Mouse (Mus musculus): Measurements from ENCODE around the gene Dnaja2. TPM values are rescaled to one million over a fixed set of nuclear protein-coding genes. Genes with fewer than 3 reads are reported as not detected.

Dnaja2 gene
- polyA plus RNA-seq, 1 experiment, result 104 TPM

- 79% methylated on average over 10 of the region's 10 CpGs for WGBS
- Histone ChIP-seq H3K4me1 (ENCODE audit: control insufficient read depth, insufficient read depth, low read length) (peaks cover 17% of the 10 kb centered on the region), H3K4me3 (ENCODE audit: insufficient read depth, low read depth, low read length) (no peak overlapping the region), H3K27ac (ENCODE audit: insufficient read depth, low read depth, low read length) (peak overlapping the region; percentile 51; the same call in 1 of the 2 replicates)
- TF ChIP-seq POLR2A (IDR thresholded peaks at IDR 0.05; ENCODE audit: insufficient read depth, low read depth, low read length) (no peak), CTCF (IDR thresholded peaks at IDR 0.05; ENCODE audit: insufficient read depth, low read depth, low read length) (no peak)
These were observed 54.7 kb downstream of the Dnaja2 start for GRCm38 (mm10) chr8:85500460-85500859.

- no peak for TF ChIP-seq CTCF (IDR thresholded peaks at IDR 0.05; ENCODE audit: insufficient read depth, low read depth, low read length)
- no peak for TF ChIP-seq POLR2A (IDR thresholded peaks at IDR 0.05; ENCODE audit: insufficient read depth, low read depth, low read length)
- H3K4me1 ChIP-seq (ENCODE audit: control insufficient read depth, insufficient read depth, low read length), result peaks cover 23% of the 10 kb centered on the region
- H3K4me3 ChIP-seq (ENCODE audit: insufficient read depth, low read depth, low read length), result no peak overlapping the region
- no peak overlapping the region for H3K27ac ChIP-seq (ENCODE audit: insufficient read depth, low read depth, low read length)
- 69% methylated on average over 2 of the region's 2 CpGs for WGBS
These were observed 56.6 kb downstream of the Dnaja2 start for GRCm38 (mm10) chr8:85498577-85498976.

GRCm38 (mm10) chr8:85496778-85497177, 58.4 kb downstream of the Dnaja2 start:
- 91% methylated on average over 4 of the region's 4 CpGs for WGBS

GRCm38 (mm10) chr8:85496125-85496524, 59.0 kb downstream of the Dnaja2 start:
- 85% methylated on average over 5 of the region's 5 CpGs for WGBS
- Histone ChIP-seq H3K4me1 (ENCODE audit: control insufficient read depth, insufficient read depth, low read length) (peaks cover 25% of the 10 kb centered on the region), H3K27ac (ENCODE audit: insufficient read depth, low read depth, low read length) (no peak overlapping the region), H3K4me3 (ENCODE audit: insufficient read depth, low read depth, low read length) (no peak overlapping the region)
- TF ChIP-seq CTCF (IDR thresholded peaks at IDR 0.05; ENCODE audit: insufficient read depth, low read depth, low read length), result no peak
- TF ChIP-seq POLR2A (IDR thresholded peaks at IDR 0.05; ENCODE audit: insufficient read depth, low read depth, low read length), result no peak

More at GRCm38 (mm10) chr8:85496778-85497177, 58.4 kb downstream of the Dnaja2 start:
- no peak for TF ChIP-seq POLR2A (IDR thresholded peaks at IDR 0.05; ENCODE audit: insufficient read depth, low read depth, low read length)
- TF ChIP-seq CTCF (IDR thresholded peaks at IDR 0.05; ENCODE audit: insufficient read depth, low read depth, low read length), result no peak
- peaks cover 29% of the 10 kb centered on the region for H3K4me1 ChIP-seq (ENCODE audit: control insufficient read depth, insufficient read depth, low read length)
- H3K4me3 ChIP-seq (ENCODE audit: insufficient read depth, low read depth, low read length), result no peak overlapping the region
- H3K27ac ChIP-seq (ENCODE audit: insufficient read depth, low read depth, low read length), result no peak overlapping the region

- H3K4me1 ChIP-seq (ENCODE audit: control insufficient read depth, insufficient read depth, low read length), result peaks cover 12% of the 10 kb centered on the region
- 4% methylated on average over 49 of the region's 49 CpGs for WGBS
- H3K4me3 ChIP-seq (ENCODE audit: insufficient read depth, low read depth, low read length), result peak overlapping the region; percentile 98
- peak overlapping the region; percentile 82 for H3K27ac ChIP-seq (ENCODE audit: insufficient read depth, low read depth, low read length)
- TF ChIP-seq CTCF (IDR thresholded peaks at IDR 0.05; ENCODE audit: insufficient read depth, low read depth, low read length) (no peak), POLR2A (IDR thresholded peaks at IDR 0.05; ENCODE audit: insufficient read depth, low read depth, low read length) (no peak)
These were observed 61.9 kb downstream of the Dnaja2 start for GRCm38 (mm10) chr8:85492940-85493931.

- Histone ChIP-seq H3K27ac (ENCODE audit: insufficient read depth, low read depth, low read length) (peak within 1 kb of the TSS; percentile 82), H3K4me3 (ENCODE audit: insufficient read depth, low read depth, low read length) (peak within 1 kb of the TSS; percentile 98), H3K4me1 (ENCODE audit: control insufficient read depth, insufficient read depth, low read length) (peaks cover 12% of the 10 kb centered on the region)
- no peak for TF ChIP-seq CTCF (IDR thresholded peaks at IDR 0.05; ENCODE audit: insufficient read depth, low read depth, low read length)
- TF ChIP-seq POLR2A (IDR thresholded peaks at IDR 0.05; ENCODE audit: insufficient read depth, low read depth, low read length), result peak; percentile 87
- under 1% methylated on average over 41 of the region's 41 CpGs for WGBS
These were observed 62.8 kb downstream of the Dnaja2 start, which contains the start of gene Gpt2 for GRCm38 (mm10) chr8:85492125-85492875. Gene Gpt2, plus strand, starts transcription at chr8:85492576.

- 97% methylated on average over 8 of the region's 8 CpGs for WGBS
- no peak for TF ChIP-seq POLR2A (IDR thresholded peaks at IDR 0.05; ENCODE audit: insufficient read depth, low read depth, low read length)
- Histone ChIP-seq H3K4me1 (ENCODE audit: control insufficient read depth, insufficient read depth, low read length) (peaks cover 6% of the 10 kb centered on the region), H3K4me3 (ENCODE audit: insufficient read depth, low read depth, low read length) (no peak overlapping the region), H3K27ac (ENCODE audit: insufficient read depth, low read depth, low read length) (no peak overlapping the region)
These were observed 65.6 kb downstream of the Dnaja2 start for GRCm38 (mm10) chr8:85489546-85489945.

GRCm38 (mm10) chr8:85488631-85489030, 66.5 kb downstream of the Dnaja2 start:
- peaks cover 6% of the 10 kb centered on the region for H3K4me1 ChIP-seq (ENCODE audit: control insufficient read depth, insufficient read depth, low read length)
- no peak overlapping the region for H3K27ac ChIP-seq (ENCODE audit: insufficient read depth, low read depth, low read length)
- no peak for TF ChIP-seq POLR2A (IDR thresholded peaks at IDR 0.05; ENCODE audit: insufficient read depth, low read depth, low read length)
- TF ChIP-seq CTCF (IDR thresholded peaks at IDR 0.05; ENCODE audit: insufficient read depth, low read depth, low read length), result no peak
- H3K4me3 ChIP-seq (ENCODE audit: insufficient read depth, low read depth, low read length), result no peak overlapping the region
